Mouse (Mus musculus) 3T3-L1 (cell line): ENCODE results near the gene Large1.
A peak's percentile ranks its signal among the peaks of the same experiment; 100 is the strongest.

Experiments
- DNase-seq: peaks from one replicate; pipeline ENCODE4 v3.0.0-alpha.2; 2015; ENCODE audit warnings: low read depth, low spot score

Large1 gene

GRCm38 (mm10) chr8:73017601-73018000, 335.7 kb downstream of the Large1 start:
- no peak for DNase-seq

GRCm38 (mm10) chr8:73016303-73016702, 337.0 kb downstream of the Large1 start:
- DNase-seq = no peak

- DNase-seq = peak; percentile 62
Observed at GRCm38 (mm10) chr8:73007489-73007888, 345.9 kb downstream of the Large1 start.

- peak; percentile 68 for DNase-seq
Observed at GRCm38 (mm10) chr8:73003858-73004257, 349.5 kb downstream of the Large1 start.

- DNase-seq = peak; percentile 30
Observed at GRCm38 (mm10) chr8:72993831-72994230, 359.5 kb downstream of the Large1 start.

GRCm38 (mm10) chr8:72990425-72990824, 362.9 kb downstream of the Large1 start:
- DNase-seq = peak; percentile 30

GRCm38 (mm10) chr8:72982832-72983231, 370.5 kb downstream of the Large1 start:
- DNase-seq = no peak

- no peak for DNase-seq
Observed at GRCm38 (mm10) chr8:72955074-72955473, 398.3 kb downstream of the Large1 start.

- DNase-seq = peak; percentile 46
Observed at GRCm38 (mm10) chr8:72941393-72941792, 411.9 kb downstream of the Large1 start.

GRCm38 (mm10) chr8:72919182-72919902, 434.0 kb downstream of the Large1 start:
- peak; percentile 14 for DNase-seq

- DNase-seq = no peak
Observed at GRCm38 (mm10) chr8:72905491-72905890, 447.8 kb downstream of the Large1 start.

GRCm38 (mm10) chr8:72901591-72901990, 451.7 kb downstream of the Large1 start:
- no peak for DNase-seq

- DNase-seq = no peak
Observed at GRCm38 (mm10) chr8:72899321-72899720, 454.0 kb downstream of the Large1 start.

GRCm38 (mm10) chr8:72883033-72883432, 470.3 kb downstream of the Large1 start:
- DNase-seq = no peak

- DNase-seq = no peak
Observed at GRCm38 (mm10) chr8:72873411-72873810, 479.9 kb downstream of the Large1 start.

- no peak for DNase-seq
Observed at GRCm38 (mm10) chr8:72846881-72847280, 506.5 kb downstream of the Large1 start.

GRCm38 (mm10) chr8:72835863-72836262, 517.5 kb downstream of the Large1 start:
- peak; percentile 32 for DNase-seq

GRCm38 (mm10) chr8:72833112-72833511, 520.2 kb downstream of the Large1 start:
- DNase-seq = peak; percentile 27

GRCm38 (mm10) chr8:72832371-72832770, 521.0 kb downstream of the Large1 start:
- DNase-seq = peak; percentile 31

- no peak for DNase-seq
Observed at GRCm38 (mm10) chr8:72817655-72818349, 535.5 kb downstream of the Large1 start.

- DNase-seq = no peak
Observed at GRCm38 (mm10) chr8:72816679-72817078, 536.7 kb downstream of the Large1 start.

GRCm38 (mm10) chr8:72815681-72816080, 537.7 kb downstream of the Large1 start:
- DNase-seq = no peak

- no peak for DNase-seq
Observed at GRCm38 (mm10) chr8:72812690-72813089, 540.6 kb downstream of the Large1 start.
